Mouse (Mus musculus) stomach, embryonic 14.5 days (tissue): Measurements from ENCODE around the gene Gcm2. TPM values are rescaled to one million over a fixed set of nuclear protein-coding genes. Genes with fewer than 3 reads are reported as not detected.
A peak's percentile ranks its signal among the peaks of the same experiment; 100 is the strongest.

Experiments
- ATAC-seq: fragments of 200-750 bp; cut with Nextera tagmentation; 2 replicates; pipeline ENCODE4 v1.8.0; 2017; ENCODE audit warnings: low read depth, moderate TSS enrichment; ENCODE audit not compliant: insufficient number of reproducible peaks, insufficient read depth, low FRiP score
- H3K27ac ChIP-seq: fragments of 300-500 bp; sonication (generic); 2 replicates; pipeline ENCODE4 v1.5.1; 2014; ENCODE audit warnings: mild to moderate bottlenecking, low read length, moderate library complexity, mixed read lengths
- H3K27me3 ChIP-seq: fragments of 300-500 bp; sonication (generic); 2 replicates; pipeline ENCODE4 v1.6.1; 2014; ENCODE audit warnings: low read length, control low read depth, mixed read lengths; ENCODE audit not compliant: control insufficient read depth, insufficient read depth
- H3K36me3 ChIP-seq: fragments of 300-500 bp; sonication (generic); 2 replicates; pipeline ENCODE4 v1.6.1; 2014; ENCODE audit warnings: mild to moderate bottlenecking, control low read depth, low read length, moderate library complexity, mixed read lengths; ENCODE audit not compliant: control insufficient read depth, insufficient read depth
- H3K4me1 ChIP-seq: fragments of 300-500 bp; sonication (generic); 2 replicates; pipeline ENCODE4 v1.6.1; 2014; ENCODE audit warnings: low read length, control low read depth, mixed read lengths; ENCODE audit not compliant: control insufficient read depth, insufficient read depth
- H3K4me2 ChIP-seq: fragments of 300-500 bp; sonication (generic); replicated peaks from 2 replicates; pipeline ENCODE4 v1.6.1; 2014; ENCODE audit warnings: low read depth, low read length, control low read depth
- H3K4me3 ChIP-seq: fragments of 300-500 bp; sonication (generic); 2 replicates; pipeline ENCODE4 v1.5.1; 2014; ENCODE audit warnings: low read depth, low read length, control low read depth
- H3K9ac ChIP-seq: fragments of 300-500 bp; sonication (generic); replicated peaks from 2 replicates; pipeline ENCODE4 v1.6.1; 2014; ENCODE audit warnings: low read depth, mild to moderate bottlenecking, control low read depth, low read length, moderate library complexity, mixed read lengths
- H3K9me3 ChIP-seq: fragments of 300-500 bp; sonication (generic); 2 replicates; pipeline ENCODE4 v1.6.1; 2016; ENCODE audit warnings: low read depth, low read length, control low read depth; ENCODE audit not compliant: control insufficient read depth
- WGBS: fragments of 180-500 bp; shearing (Covaris S2); extraction: QIAGEN DNeasy Blood & Tissue Kit; methylation state at CpG from one replicate; pipeline ENCODE4 v1.1.7; 2014; 5-methylcytosine and 5-hydroxymethylcytosine counted together
- polyA plus RNA-seq: library from polyadenylated mRNA; unstranded; fragments of >200 nt; fragmentation: Nextera tagmentation; extraction: Ambion mirVana; gene quantifications from 2 replicates; pipeline ENCODE4 v1.2.1, GENCODE M21; 2014

The Gcm2 gene
- polyA plus RNA-seq, 1 experiment from 2014 or later, result not detected

DNA sequence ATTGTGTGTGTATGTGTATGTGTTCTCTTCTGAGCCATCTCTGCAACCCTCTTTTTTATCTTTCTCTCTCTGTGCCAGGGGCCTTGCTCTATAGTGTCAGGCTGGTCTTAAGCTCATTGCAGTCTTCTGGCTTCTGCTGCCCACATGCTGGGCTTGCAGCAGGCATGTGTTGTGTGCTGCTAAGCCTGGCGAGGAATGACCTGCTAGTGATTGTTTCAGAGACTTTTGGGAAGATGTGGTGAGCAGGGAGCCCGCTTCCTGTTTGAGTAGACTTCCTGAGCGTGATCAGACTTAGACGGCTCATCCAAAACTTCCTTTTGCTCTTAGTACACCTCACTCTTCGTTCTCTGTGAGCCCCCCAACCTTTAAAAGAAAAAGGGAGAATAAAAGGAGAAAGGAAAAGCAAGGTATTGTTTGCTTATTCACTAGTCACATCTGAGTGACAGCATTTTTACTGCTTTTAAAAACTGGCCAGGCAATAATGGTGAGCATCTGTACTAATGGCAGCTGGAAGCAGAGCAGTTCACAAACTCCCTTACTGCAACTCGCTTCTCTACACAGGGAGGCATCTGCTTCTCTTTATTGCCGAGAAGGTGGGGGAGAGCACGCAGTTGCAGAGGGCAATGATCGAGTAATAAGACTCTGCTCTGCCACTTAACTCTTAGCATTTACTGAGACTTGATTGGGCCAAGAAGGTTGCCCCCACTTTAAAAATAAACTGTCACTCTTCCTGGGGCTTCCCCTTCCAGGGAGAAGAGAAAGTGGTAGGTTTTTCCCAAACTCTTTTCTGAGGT is 8.5 kb upstream of the Gcm2 start:
- Histone ChIP-seq H3K36me3 (no peaks in the 10 kb centered on the region), H3K9me3 (no peaks in the 10 kb centered on the region), H3K27me3 (no peaks in the 10 kb centered on the region), H3K4me2 (no peak overlapping the region), H3K9ac (no peak overlapping the region), H3K4me1 (no peaks in the 10 kb centered on the region), H3K4me3 (no peak overlapping the region), H3K27ac (no peak overlapping the region)
- 38% methylated on average over 9 of the region's 9 CpGs for WGBS
- ATAC-seq, result no peak

DNA sequence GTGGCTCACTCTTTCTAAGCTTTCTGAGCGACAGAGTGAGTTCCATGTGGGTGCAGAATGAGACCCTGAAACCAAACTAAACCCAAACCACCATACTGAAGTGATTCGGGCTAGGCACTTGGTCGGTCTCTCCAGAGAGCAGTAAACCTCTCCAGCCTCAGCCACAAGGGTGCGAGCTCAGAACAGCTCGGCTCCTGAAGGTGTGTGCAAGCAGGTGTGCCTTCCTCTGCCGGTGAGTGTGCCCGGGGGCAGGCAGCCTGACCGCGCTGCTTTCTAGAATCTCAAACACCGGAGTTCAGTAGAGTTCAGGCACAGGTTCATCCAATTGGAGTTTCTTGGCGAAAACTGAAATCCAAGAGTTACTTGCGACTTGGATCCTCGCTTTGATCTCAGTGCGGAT is 3.1 kb upstream of the Gcm2 start, which contains the start of gene Sycp2l:
Sycp2l (plus strand) TSS at position 368 of the 400 bp plus-strand sequence.
- Histone ChIP-seq H3K27ac (no peak within 1 kb of the TSS), H3K4me3 (peak within 1 kb of the TSS; percentile 17; the same call in 1 of the 2 replicates), H3K9me3 (no peaks in the 10 kb centered on the region), H3K9ac (no peak within 1 kb of the TSS), H3K27me3 (no peaks in the 10 kb centered on the region), H3K4me2 (peak within 1 kb of the TSS; percentile 38; the same call in 1 of the 2 replicates), H3K4me1 (no peaks in the 10 kb centered on the region), H3K36me3 (no peaks in the 10 kb centered on the region)
- 24% methylated on average over 14 of the region's 14 CpGs for WGBS
- ATAC-seq, result no peak

DNA sequence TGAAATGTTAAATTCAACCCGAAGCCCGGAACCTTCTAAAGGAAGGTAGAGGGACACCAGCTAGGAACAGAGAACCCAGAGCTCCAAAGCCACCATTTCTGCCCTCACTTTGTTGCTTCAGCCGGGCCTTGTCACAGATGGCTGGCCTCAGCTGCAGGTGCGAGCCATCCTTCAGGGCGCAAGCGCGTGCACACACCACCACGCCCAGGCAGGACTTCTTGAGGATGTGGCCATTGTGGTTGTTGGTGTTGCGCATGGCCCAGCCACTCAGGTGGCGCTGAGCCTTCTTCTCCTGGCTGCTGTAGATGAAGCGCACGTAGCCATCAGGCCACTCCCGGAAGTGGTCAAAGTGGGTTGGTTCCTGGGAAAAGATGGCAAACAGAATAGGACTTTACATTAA is 5.3 kb downstream of the Gcm2 start:
- no peak overlapping the region for H3K4me2 ChIP-seq
- ATAC-seq, result no peak
- no peaks in the 10 kb centered on the region for H3K4me1 ChIP-seq
- H3K9ac ChIP-seq, result no peak overlapping the region
- H3K27ac ChIP-seq, result no peak overlapping the region
- H3K9me3 ChIP-seq, result no peaks in the 10 kb centered on the region
- H3K27me3 ChIP-seq, result no peaks in the 10 kb centered on the region
- 91% methylated on average over 13 of the region's 13 CpGs for WGBS
- no peak overlapping the region for H3K4me3 ChIP-seq
- no peaks in the 10 kb centered on the region for H3K36me3 ChIP-seq

DNA sequence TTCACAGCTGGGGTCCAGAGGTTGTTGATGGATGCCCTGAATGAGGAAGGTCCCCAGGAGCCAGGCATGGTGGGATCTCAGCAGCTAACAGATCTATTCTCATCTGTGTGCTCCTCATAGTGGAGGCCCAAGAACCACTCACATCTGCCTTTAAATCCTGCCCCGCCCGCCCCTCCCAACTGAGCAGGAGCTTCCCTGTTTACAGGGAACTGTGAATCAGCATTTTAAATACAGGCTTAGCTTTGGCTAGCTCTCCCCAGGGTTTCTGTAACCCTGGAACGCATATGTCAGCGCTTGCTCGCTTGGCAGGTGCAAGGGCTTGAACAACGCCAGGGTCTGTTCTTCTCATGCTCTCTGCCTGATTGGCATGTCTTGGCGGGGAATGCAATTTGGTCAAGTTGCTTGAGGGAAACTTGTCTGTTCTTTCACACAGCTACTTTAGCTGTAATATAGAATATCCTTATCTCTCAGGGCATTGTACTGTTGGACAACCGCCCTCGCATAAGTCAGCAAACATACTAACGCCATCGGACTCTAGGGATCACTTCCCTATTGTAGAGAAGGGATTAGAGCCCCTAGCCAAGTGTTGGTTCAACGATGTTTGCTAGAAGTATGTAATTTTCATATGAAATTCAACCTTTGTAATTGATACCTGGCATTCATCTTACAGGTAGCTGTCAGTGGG is 6.9 kb downstream of the Gcm2 start:
- Histone ChIP-seq H3K27ac (no peak overlapping the region), H3K9ac (no peak overlapping the region), H3K9me3 (no peaks in the 10 kb centered on the region), H3K4me3 (no peak overlapping the region), H3K4me2 (no peak overlapping the region), H3K36me3 (no peaks in the 10 kb centered on the region), H3K27me3 (no peaks in the 10 kb centered on the region), H3K4me1 (no peaks in the 10 kb centered on the region)
- WGBS, result 65% methylated on average over 12 of the region's 12 CpGs
- ATAC-seq, result no peak

DNA sequence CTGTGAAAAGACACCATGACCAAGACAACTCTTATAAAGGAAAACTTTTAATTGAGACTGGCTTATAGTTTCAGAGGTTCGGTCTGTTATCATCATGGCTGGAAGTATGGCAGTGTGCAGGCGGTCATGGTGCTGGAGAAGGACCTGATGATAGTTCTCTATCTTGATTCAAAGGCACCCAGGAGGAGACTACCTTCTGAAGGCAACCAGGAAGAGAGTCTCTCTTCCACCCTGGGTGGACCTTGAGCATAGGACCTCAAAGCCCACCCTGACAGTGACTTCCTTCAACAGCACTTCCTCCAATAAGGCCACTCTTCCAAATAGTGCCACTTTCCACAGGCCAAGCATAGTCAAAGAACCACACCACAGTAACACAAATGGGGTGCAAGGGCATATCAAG is 10.8 kb downstream of the Gcm2 start:
- H3K9me3 ChIP-seq, result no peaks in the 10 kb centered on the region
- no peak overlapping the region for H3K4me2 ChIP-seq
- H3K9ac ChIP-seq, result no peak overlapping the region
- H3K36me3 ChIP-seq, result no peaks in the 10 kb centered on the region
- H3K4me3 ChIP-seq, result no peak overlapping the region
- H3K4me1 ChIP-seq, result no peaks in the 10 kb centered on the region
- no peak overlapping the region for H3K27ac ChIP-seq
- H3K27me3 ChIP-seq, result no peaks in the 10 kb centered on the region
- WGBS, result 89% methylated on average over 2 of the region's 2 CpGs
- no peak for ATAC-seq

DNA sequence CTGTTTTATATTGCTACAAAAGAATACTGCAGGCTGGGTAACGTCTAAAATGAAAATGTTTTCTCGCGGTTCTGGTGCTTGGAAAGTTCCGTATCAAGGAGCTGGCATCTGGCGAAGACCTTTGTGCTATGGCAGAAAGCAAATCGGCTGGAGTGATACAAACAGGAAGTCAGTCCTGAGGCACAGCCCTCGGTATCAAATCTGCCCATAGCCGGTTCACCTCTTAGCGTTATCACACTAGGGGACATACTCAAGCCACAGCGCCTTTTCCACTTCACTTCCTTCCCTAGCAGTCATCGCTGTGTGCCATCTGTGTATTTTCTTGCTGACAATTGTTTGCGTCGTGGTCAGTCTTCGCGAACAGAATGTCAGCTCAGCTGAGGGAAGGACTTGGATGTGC is 12.5 kb downstream of the Gcm2 start:
- Histone ChIP-seq H3K4me3 (no peak overlapping the region), H3K9ac (no peak overlapping the region), H3K36me3 (no peaks in the 10 kb centered on the region), H3K27ac (no peak overlapping the region), H3K9me3 (no peaks in the 10 kb centered on the region), H3K27me3 (no peaks in the 10 kb centered on the region), H3K4me2 (no peak overlapping the region), H3K4me1 (no peaks in the 10 kb centered on the region)
- 79% methylated on average over 15 of the region's 15 CpGs for WGBS
- ATAC-seq, result no peak

DNA sequence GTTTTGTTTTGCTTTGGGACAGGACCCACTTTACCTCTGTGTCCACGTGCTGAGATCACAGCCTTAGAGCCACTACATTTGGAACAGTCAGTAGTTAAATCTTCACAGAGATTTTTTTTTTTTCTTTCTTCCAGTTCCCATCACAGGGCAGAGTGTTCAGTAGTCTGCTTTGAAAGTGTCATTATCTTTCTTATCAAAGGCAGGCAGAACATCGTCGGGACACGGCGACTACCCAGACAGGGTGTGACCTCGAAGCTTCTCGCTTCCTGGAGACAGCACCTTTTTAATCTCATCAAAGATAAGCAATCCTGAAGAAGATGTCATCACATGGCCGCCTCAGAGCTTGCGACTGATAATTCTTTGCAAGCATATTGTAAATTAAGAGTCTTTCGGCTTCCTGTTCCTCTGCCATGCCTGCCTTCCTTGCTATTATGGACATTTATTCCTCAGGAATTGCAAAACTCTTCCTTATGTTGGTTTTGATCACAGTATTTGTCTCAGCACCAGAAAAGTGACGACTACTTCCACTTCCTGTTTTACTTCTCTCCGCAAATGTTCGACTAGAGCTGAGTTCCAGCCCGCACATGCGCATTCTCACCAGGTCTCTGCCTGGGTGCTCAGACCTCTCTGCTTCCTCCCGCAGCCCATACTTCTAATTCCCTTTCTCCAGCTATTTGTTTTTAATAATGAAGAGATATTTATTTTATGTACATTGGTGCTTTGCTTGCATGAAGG is 13.3 kb downstream of the Gcm2 start:
- Histone ChIP-seq H3K9ac (no peak overlapping the region), H3K4me3 (no peak overlapping the region), H3K27me3 (no peaks in the 10 kb centered on the region), H3K27ac (no peak overlapping the region), H3K9me3 (no peaks in the 10 kb centered on the region), H3K36me3 (no peaks in the 10 kb centered on the region), H3K4me2 (no peak overlapping the region), H3K4me1 (no peaks in the 10 kb centered on the region)
- 51% methylated on average over 16 of the region's 16 CpGs for WGBS
- ATAC-seq, result no peak

- Histone ChIP-seq H3K27ac (no peak overlapping the region), H3K9ac (no peak overlapping the region), H3K4me3 (no peak overlapping the region), H3K36me3 (no peaks in the 10 kb centered on the region), H3K4me2 (no peak overlapping the region), H3K9me3 (no peaks in the 10 kb centered on the region), H3K27me3 (no peaks in the 10 kb centered on the region), H3K4me1 (no peaks in the 10 kb centered on the region)
- ATAC-seq, result no peak
- WGBS, result 72% methylated on average over 10 of the region's 10 CpGs
Observed at GRCm38 (mm10) chr13:41094160-41094559, 16.7 kb downstream of the Gcm2 start.
